Mouse (Mus musculus) small intestine, adult 2 months (tissue): ENCODE data around the gene Dip2c. TPM values are rescaled to one million over a fixed set of nuclear protein-coding genes. Genes with fewer than 3 reads are reported as not detected.

Experiments
- H3K27ac ChIP-seq: fragments of 200-500 bp; 2 replicates; pipeline ENCODE4 v1.5.1; 2012; ENCODE audit warnings: low read depth, low read length, control low read depth, inconsistent platforms; ENCODE audit not compliant: insufficient read depth
- H3K27me3 ChIP-seq: fragments of 200-500 bp; 2 replicates; pipeline ENCODE4 v1.6.1; 2012; ENCODE audit warnings: mild to moderate bottlenecking, moderate library complexity, low read length, inconsistent platforms; ENCODE audit not compliant: control insufficient read depth, insufficient read depth
- H3K36me3 ChIP-seq: fragments of 200-500 bp; 2 replicates; pipeline ENCODE4 v1.6.1; 2012; ENCODE audit warnings: mild to moderate bottlenecking, low read length, control low read depth, inconsistent platforms; ENCODE audit not compliant: control insufficient read depth, insufficient read depth
- H3K4me1 ChIP-seq: fragments of 200-500 bp; 2 replicates; pipeline ENCODE4 v1.6.1; 2012; ENCODE audit warnings: low read length, inconsistent platforms, mixed read lengths; ENCODE audit not compliant: control insufficient read depth, insufficient read depth, insufficient read length
- H3K4me3 ChIP-seq: fragments of 200-500 bp; 2 replicates; pipeline ENCODE4 v1.5.1; 2012; ENCODE audit warnings: low read depth, mild to moderate bottlenecking, control low read depth, inconsistent platforms, low read length, moderate library complexity
- CTCF ChIP-seq: fragments of 200-500 bp; IDR thresholded peaks from 2 replicates; pipeline ENCODE4 v1.5.1; 2012; ENCODE audit warnings: low read depth, mild to moderate bottlenecking, control low read depth, inconsistent platforms, low read length, moderate library complexity, mixed read lengths; ENCODE audit not compliant: insufficient replicate concordance, insufficient read length; ENCODE audit errors: extremely low read depth
- POLR2A ChIP-seq: fragments of 200-500 bp; IDR thresholded peaks from 2 replicates; pipeline ENCODE4 v1.6.1; 2012; ENCODE audit warnings: low read depth, mild to moderate bottlenecking, control low read depth, inconsistent platforms, low read length, moderate library complexity
- WGBS: fragments of 180-500 bp; shearing (Covaris S2); methylation state at CpG from one replicate; pipeline ENCODE4 v1.1.7; 2018; 5-methylcytosine and 5-hydroxymethylcytosine counted together
- polyA plus RNA-seq: library from polyadenylated mRNA; depleted of rRNA; stranded (reverse); fragments of >200 nt; gene quantifications from 2 replicates; pipeline ENCODE4 v1.2.3, GENCODE M21; 2012

The Dip2c gene
- polyA plus RNA-seq, 1 experiment = 2.5 TPM

DNA sequence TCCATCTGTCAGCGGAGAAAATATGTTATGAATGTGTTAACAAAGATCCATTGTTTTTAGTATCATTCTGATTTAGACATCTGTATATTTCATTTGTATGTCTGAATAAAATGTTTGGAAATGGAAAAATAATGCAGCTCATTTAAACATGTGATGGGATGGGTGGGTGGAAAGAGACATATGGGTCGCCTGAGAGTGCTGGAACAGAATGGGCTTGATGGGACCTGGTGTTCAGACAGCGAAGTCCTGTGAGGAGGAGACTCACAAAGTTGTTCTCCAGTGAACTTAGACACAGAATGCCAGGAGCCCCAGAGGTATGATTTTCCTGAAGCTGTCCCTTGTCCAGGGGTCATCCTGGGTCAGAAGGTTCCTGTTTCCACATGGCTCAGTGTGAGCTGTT is 142.1 kb downstream of the Dip2c start:
- TF ChIP-seq POLR2A (no peak), CTCF (no peak)
- Histone ChIP-seq H3K4me1 (no peaks in the 10 kb centered on the region), H3K36me3 (no peaks in the 10 kb centered on the region), H3K27me3 (no peaks in the 10 kb centered on the region), H3K27ac (no peak overlapping the region), H3K4me3 (no peak overlapping the region)
- WGBS = 91% methylated on average over 3 of the region's 3 CpGs

DNA sequence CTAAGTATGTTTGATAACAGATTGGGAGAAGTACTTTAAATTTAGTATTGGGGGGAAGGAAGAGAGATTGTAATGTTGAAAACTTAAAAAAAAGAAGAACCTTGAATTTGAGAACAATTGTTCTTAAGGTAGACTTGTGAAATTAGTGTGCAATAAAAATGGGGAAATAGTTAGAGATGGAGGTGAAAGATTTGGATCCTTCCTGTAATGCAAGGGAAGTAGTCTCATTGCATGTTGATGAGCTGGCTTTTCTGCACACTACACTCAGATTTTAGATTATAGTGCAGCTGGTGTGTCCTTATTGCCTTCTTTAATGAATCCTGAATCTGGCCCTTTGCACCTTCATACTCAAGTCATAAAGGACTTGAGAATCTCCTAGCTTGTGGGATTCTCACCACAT is 142.9 kb downstream of the Dip2c start:
- Histone ChIP-seq H3K4me1 (no peaks in the 10 kb centered on the region), H3K4me3 (no peak overlapping the region), H3K27me3 (no peaks in the 10 kb centered on the region), H3K36me3 (no peaks in the 10 kb centered on the region), H3K27ac (no peak overlapping the region)
- TF ChIP-seq CTCF (no peak), POLR2A (no peak)

- Histone ChIP-seq H3K27me3 (no peaks in the 10 kb centered on the region), H3K27ac (no peak overlapping the region), H3K4me3 (no peak overlapping the region), H3K4me1 (no peaks in the 10 kb centered on the region), H3K36me3 (no peaks in the 10 kb centered on the region)
- TF ChIP-seq CTCF (no peak), POLR2A (no peak)
- 92% methylated on average over 4 of the region's 4 CpGs for WGBS
Measured at GRCm38 (mm10) chr13:9421949-9422348, 145.6 kb downstream of the Dip2c start.

GRCm38 (mm10) chr13:9422876-9423275 is 146.5 kb downstream of the Dip2c start:
- Histone ChIP-seq H3K27me3 (no peaks in the 10 kb centered on the region), H3K4me3 (no peak overlapping the region), H3K27ac (no peak overlapping the region), H3K4me1 (no peaks in the 10 kb centered on the region), H3K36me3 (no peaks in the 10 kb centered on the region)
- TF ChIP-seq CTCF (no peak), POLR2A (no peak)
- 84% methylated on average over 1 of the region's 1 CpGs for WGBS

GRCm38 (mm10) chr13:9424434-9424833 is 148.1 kb downstream of the Dip2c start:
- Histone ChIP-seq H3K4me1 (no peaks in the 10 kb centered on the region), H3K36me3 (no peaks in the 10 kb centered on the region), H3K27me3 (no peaks in the 10 kb centered on the region), H3K27ac (no peak overlapping the region), H3K4me3 (no peak overlapping the region)
- TF ChIP-seq CTCF = no peak
- no peak for TF ChIP-seq POLR2A

GRCm38 (mm10) chr13:9426267-9426666 is 149.9 kb downstream of the Dip2c start:
- H3K4me3 ChIP-seq = no peak overlapping the region
- no peaks in the 10 kb centered on the region for H3K27me3 ChIP-seq
- TF ChIP-seq CTCF (no peak), POLR2A (no peak)

DNA sequence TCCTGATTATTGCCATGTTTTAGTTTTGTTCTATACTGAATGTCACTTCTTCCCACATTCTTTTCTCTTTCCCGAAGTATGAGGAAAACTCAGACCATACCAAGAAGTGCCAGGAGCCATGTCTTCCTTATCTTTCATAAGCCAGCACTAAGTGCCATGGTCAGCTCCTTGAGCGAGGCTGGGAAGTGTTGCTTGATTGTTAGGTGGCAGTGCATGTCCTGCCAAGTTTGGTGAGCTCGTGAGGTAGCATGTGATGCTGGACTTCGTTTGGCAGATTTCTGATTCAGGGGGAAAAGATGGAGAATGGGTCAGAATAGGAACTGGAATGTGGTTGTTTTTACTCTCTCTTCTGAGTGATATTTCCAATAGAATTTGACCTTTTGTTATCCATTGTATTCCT is 150.5 kb downstream of the Dip2c start:
- TF ChIP-seq POLR2A = no peak
- no peak for TF ChIP-seq CTCF
- WGBS = 64% methylated on average over 4 of the region's 4 CpGs
- no peak overlapping the region for H3K4me3 ChIP-seq
- no peaks in the 10 kb centered on the region for H3K36me3 ChIP-seq
- H3K27me3 ChIP-seq = no peaks in the 10 kb centered on the region
- H3K27ac ChIP-seq = no peak overlapping the region
- H3K4me1 ChIP-seq = no peaks in the 10 kb centered on the region

More at GRCm38 (mm10) chr13:9426267-9426666, 149.9 kb downstream of the Dip2c start:
- H3K27ac ChIP-seq = no peak overlapping the region
- H3K36me3 ChIP-seq = no peaks in the 10 kb centered on the region
- no peaks in the 10 kb centered on the region for H3K4me1 ChIP-seq

DNA sequence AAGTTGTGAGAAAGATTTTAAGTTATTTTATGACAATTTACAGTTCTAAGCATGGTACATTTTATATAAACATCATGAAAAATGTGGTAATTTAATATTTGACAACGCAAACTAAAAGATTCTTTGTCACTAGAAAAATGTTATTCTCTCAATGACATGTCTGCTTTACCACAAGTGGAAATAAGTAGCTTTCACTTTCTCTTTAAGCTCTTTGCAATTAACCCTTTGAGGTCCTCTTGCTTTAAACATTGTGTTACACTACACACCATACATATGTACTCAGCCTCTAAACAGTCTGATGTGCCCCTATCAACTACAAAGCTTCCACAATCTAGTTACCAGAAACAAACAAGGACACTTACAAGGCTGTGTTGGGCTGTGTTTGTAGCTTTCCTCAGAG is 153.6 kb downstream of the Dip2c start:
- TF ChIP-seq CTCF = no peak
- no peak for TF ChIP-seq POLR2A
- no peak overlapping the region for H3K4me3 ChIP-seq
- no peaks in the 10 kb centered on the region for H3K4me1 ChIP-seq
- WGBS = 67% methylated on average over 1 of the region's 1 CpGs
- no peak overlapping the region for H3K27ac ChIP-seq
- H3K36me3 ChIP-seq = no peaks in the 10 kb centered on the region
- no peaks in the 10 kb centered on the region for H3K27me3 ChIP-seq
